Comparison of ENCODE assay signal across 8 mouse cellular contexts in the genomic region with DNA sequence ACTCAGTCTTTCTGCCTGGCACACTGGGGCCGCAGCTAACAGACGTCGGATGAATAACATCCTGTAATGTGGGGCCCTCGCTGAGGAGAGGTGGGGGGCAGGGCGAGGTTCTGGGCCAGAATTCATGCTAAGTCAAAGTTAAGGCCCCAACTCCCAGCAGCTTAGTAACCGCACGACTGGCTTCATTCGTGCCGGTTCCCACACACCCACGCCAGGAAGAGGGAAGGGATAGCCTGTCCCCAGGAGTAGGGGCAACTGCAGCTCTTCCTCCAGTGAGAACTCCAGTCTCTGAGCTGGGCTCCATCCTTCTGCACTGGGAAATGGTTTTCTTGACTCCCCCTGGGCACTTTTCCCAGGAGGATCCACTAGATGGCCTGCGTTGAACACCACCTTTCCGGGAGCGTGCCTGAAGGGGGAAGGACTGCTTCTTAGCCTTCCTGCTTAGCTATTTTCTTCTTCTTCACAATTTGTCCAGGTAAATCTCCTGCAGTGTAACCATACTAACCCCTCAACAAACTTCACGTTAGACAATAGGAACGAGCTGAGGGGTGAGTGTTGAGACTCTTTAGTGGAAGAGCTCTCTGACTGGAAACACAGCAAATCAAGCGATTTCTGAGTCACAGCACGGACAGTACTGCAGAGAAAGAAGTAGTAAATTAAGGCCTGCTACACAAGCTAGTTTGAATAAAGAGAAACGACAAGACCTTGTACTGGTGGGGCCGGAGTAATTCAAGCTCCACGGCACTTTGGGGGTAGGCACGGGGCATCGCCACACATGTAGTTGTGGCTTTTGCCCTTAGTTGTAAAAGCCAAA. TPM values are rescaled to one million over a fixed set of nuclear protein-coding genes. Genes with fewer than 3 reads are reported as not detected.
DNase-seq lines count a peak whose midpoint lies in the region; ATAC-seq and TF ChIP-seq lines count a peak whose summit lies in the region.

No protein-coding gene starts in this region.

- no peak overlapping the region for H3K9ac ChIP-seq in forebrain, embryonic 15.5 days (replicated peaks)
- no peak overlapping the region for H3K9ac ChIP-seq in neural tube, embryonic 14.5 days (replicated peaks; ENCODE audit: low read depth, low read length)

- peak overlapping the region; percentile 25 for H3K4me2 ChIP-seq in forebrain, embryonic 15.5 days (replicated peaks)
- peak overlapping the region; percentile 15; the same call in 1 of the 2 replicates for H3K4me2 ChIP-seq in neural tube, embryonic 14.5 days (ENCODE audit: low read depth, low read length)

- H3K4me1 ChIP-seq in brown adipose tissue, adult 24 weeks (ENCODE audit: control insufficient read depth, insufficient read depth, insufficient read length, low read length), result peaks cover 19% of the 10 kb centered on the region
- H3K4me1 ChIP-seq in forebrain, embryonic 15.5 days, result peaks cover 16% of the 10 kb centered on the region
- H3K4me1 ChIP-seq in neural tube, embryonic 14.5 days (ENCODE audit: control insufficient read depth, insufficient read depth, low read length), result peaks cover 7% of the 10 kb centered on the region

- ATAC-seq in forebrain, embryonic 15.5 days (replicated peaks), result peak; percentile 60; the same call in 1 of the 2 replicates
- peak; percentile 47 to 57; a peak in 3 of 4 replicates for ATAC-seq in hematopoietic stem cell, adult 5-6 weeks (replicated peaks in 1 of 2; ENCODE audit: insufficient read depth in 1 of 2, low FRiP score in 2 of 2, low TSS enrichment in 1 of 2, low read depth in 1 of 2, poor library complexity in 2 of 2, severe bottlenecking in 2 of 2)
- peak; percentile 80 for ATAC-seq in neural tube, embryonic 14.5 days (ENCODE audit: low read depth)

- DNase-seq in CD8-positive naive resting alpha-beta T cell, adult 2 months (ENCODE audit: low read depth in 2 of 2, low spot score in 2 of 2), result peak; percentile 25 to 51
- DNase-seq in layer of hippocampus, adult 2 months (ENCODE audit: low spot score in 2 of 2), result peak; percentile 66 to 78
- DNase-seq in lung, adult 18-20 months, result peak; percentile 66 to 71
- DNase-seq in thymus, postnatal 10 days (ENCODE audit: low spot score in 2 of 2), result peak; percentile 45 to 50

- WGBS in forebrain, embryonic 15.5 days, result 6% methylated on average over 22 of the region's 22 CpGs
- 3% methylated on average over 22 of the region's 22 CpGs for WGBS in neural tube, embryonic 14.5 days

- H3K27me3 ChIP-seq in forebrain, embryonic 15.5 days, result no peaks in the 10 kb centered on the region
- H3K27me3 ChIP-seq in neural tube, embryonic 14.5 days (ENCODE audit: control insufficient read depth, insufficient read depth, low read length), result no peaks in the 10 kb centered on the region

- peak overlapping the region; percentile 88 for H3K27ac ChIP-seq in brown adipose tissue, adult 24 weeks (replicated peaks; ENCODE audit: low read depth, low read length)
- H3K27ac ChIP-seq in forebrain, embryonic 15.5 days (replicated peaks), result peak overlapping the region; percentile 47
- peak overlapping the region; percentile 76 for H3K27ac ChIP-seq in layer of hippocampus, adult 2 months
- H3K27ac ChIP-seq in neural tube, embryonic 14.5 days (ENCODE audit: low read depth, low read length), result peak overlapping the region; percentile 13

- H3K36me3 ChIP-seq in forebrain, embryonic 15.5 days, result no peaks in the 10 kb centered on the region
- H3K36me3 ChIP-seq in neural tube, embryonic 14.5 days (ENCODE audit: control insufficient read depth, insufficient read depth, low read length), result no peaks in the 10 kb centered on the region

- TF ChIP-seq CTCF in layer of hippocampus, adult 2 months (conservative IDR thresholded peaks at IDR 0.05), result peak; percentile 82

- H3K9me3 ChIP-seq in forebrain, embryonic 15.5 days, result no peaks in the 10 kb centered on the region
- no peaks in the 10 kb centered on the region for H3K9me3 ChIP-seq in neural tube, embryonic 14.5 days (ENCODE audit: control insufficient read depth, low read length)

- H3K4me3 ChIP-seq in brown adipose tissue, adult 24 weeks (ENCODE audit: insufficient read depth, low read depth, low read length), result peak overlapping the region; percentile 41
- peak overlapping the region; percentile 3; the same call in 1 of the 2 replicates for H3K4me3 ChIP-seq in forebrain, embryonic 15.5 days
- peak overlapping the region; percentile 39 for H3K4me3 ChIP-seq in layer of hippocampus, adult 2 months
- H3K4me3 ChIP-seq in neural tube, embryonic 14.5 days (ENCODE audit: low read depth, low read length), result no peak overlapping the region

RNA-seq across cellular contexts. Expression of a gene that starts 40.6 kb away (rescaled TPM):
- polyA plus RNA-seq in brown adipose tissue, adult 24 weeks (2012; ENCODE audit: insufficient read depth, insufficient read length, missing spikeins), result not detected in 2 replicates
- 0.11 TPM in 1 of 2 replicates, not detected in the other for polyA plus RNA-seq in forebrain, embryonic 15.5 days (2015; fragmentation: Nextera tagmentation; extraction: Ambion mirVana)
- 0.65 and 3.3 TPM in 2 replicates for total RNA-seq in hematopoietic stem cell, adult 5-6 weeks (2017)
- total RNA-seq in layer of hippocampus, adult 2 months (2021), result under 1 TPM; 0.22 to 0.51 TPM
- 0.13 and 0.16 TPM in 2 replicates for polyA plus RNA-seq in neural tube, embryonic 14.5 days (2014; fragmentation: Nextera tagmentation; extraction: Ambion mirVana)

RNA-seq across cellular contexts. Expression of a gene that starts 43.7 kb away (rescaled TPM):
- polyA plus RNA-seq in brown adipose tissue, adult 24 weeks (2012; ENCODE audit: insufficient read depth, insufficient read length, missing spikeins), result not detected in 2 replicates
- polyA plus RNA-seq in forebrain, embryonic 15.5 days (2015; fragmentation: Nextera tagmentation; extraction: Ambion mirVana), result not detected in 2 replicates
- total RNA-seq in hematopoietic stem cell, adult 5-6 weeks (2017), result not detected in 2 replicates
- total RNA-seq in layer of hippocampus, adult 2 months (2021), result not detected
- polyA plus RNA-seq in neural tube, embryonic 14.5 days (2014; fragmentation: Nextera tagmentation; extraction: Ambion mirVana), result not detected in 2 replicates

Comparison
In these comparisons a context has a peak if more than half of its experiments do, and no peak if none do; other contexts are left out.
1. H3K27ac ChIP-seq: peak in every context shown above with its lines; median percentile 88 in brown adipose tissue, adult 24 weeks; 76 in layer of hippocampus, adult 2 months; 47 in forebrain, embryonic 15.5 days; 13 in neural tube, embryonic 14.5 days.